Mouse (Mus musculus) liver, adult 2 months (tissue): ENCODE data around the gene St8sia1. TPM values are rescaled to one million over a fixed set of nuclear protein-coding genes. Genes with fewer than 3 reads are reported as not detected.

Source experiments
- DNase-seq: peaks from one replicate; pipeline ENCODE4 v3.0.0-alpha.2; 2011; ENCODE audit warnings: low read depth, low spot score; ENCODE audit errors: extremely low read depth
- H3K27ac ChIP-seq: fragments of 200-500 bp; replicated peaks from 2 replicates; pipeline ENCODE4 v1.5.1; 2012; ENCODE audit warnings: low read depth, mild to moderate bottlenecking, control low read depth, inconsistent platforms, low read length; ENCODE audit not compliant: insufficient read depth
- H3K27me3 ChIP-seq: fragments of 200-500 bp; 2 replicates; pipeline ENCODE4 v1.6.1; 2012; ENCODE audit warnings: mild to moderate bottlenecking, moderate library complexity, low read length, inconsistent platforms; ENCODE audit not compliant: control insufficient read depth, insufficient read depth
- H3K36me3 ChIP-seq: fragments of 200-500 bp; 2 replicates; pipeline ENCODE4 v1.6.1; 2012; ENCODE audit warnings: low read length, inconsistent platforms; ENCODE audit not compliant: control insufficient read depth, insufficient read depth
- H3K4me1 ChIP-seq: fragments of 200-500 bp; 2 replicates; pipeline ENCODE4 v1.6.1; 2011; ENCODE audit warnings: low read length; ENCODE audit not compliant: control insufficient read depth, insufficient read depth
- H3K4me3 ChIP-seq: fragments of 200-500 bp; 2 replicates; pipeline ENCODE4 v1.5.1; 2011; ENCODE audit warnings: low read depth, mild to moderate bottlenecking, control low read depth, low read length, moderate library complexity; ENCODE audit not compliant: insufficient read depth
- H3K79me2 ChIP-seq: fragments of 200-500 bp; 2 replicates; pipeline ENCODE4 v1.6.1; 2012; ENCODE audit warnings: inconsistent platforms, mild to moderate bottlenecking, low read length, moderate library complexity; ENCODE audit not compliant: control insufficient read depth, insufficient read depth
- H3K9ac ChIP-seq: fragments of 200-500 bp; 2 replicates; pipeline ENCODE4 v1.6.1; 2012; ENCODE audit warnings: low read depth, mild to moderate bottlenecking, control low read depth, inconsistent platforms, low read length
- CTCF ChIP-seq: fragments of 200-500 bp; IDR thresholded peaks from 2 replicates; pipeline ENCODE4 v1.5.1; 2011; ENCODE audit warnings: low read depth, low read length, control low read depth
- POLR2A ChIP-seq: fragments of 200-500 bp; IDR thresholded peaks from 2 replicates; pipeline ENCODE4 v1.6.1; 2011; ENCODE audit warnings: low read length, control low read depth; ENCODE audit not compliant: insufficient read depth; ENCODE audit errors: extremely low read depth
- WGBS: fragments of 180-500 bp; shearing (Covaris S2); methylation state at CpG from one replicate; pipeline ENCODE4 v1.1.7; 2018; 5-methylcytosine and 5-hydroxymethylcytosine counted together
- polyA plus RNA-seq: library from polyadenylated mRNA; depleted of rRNA; stranded (reverse); fragments of >200 nt; gene quantifications from 2 replicates; pipeline ENCODE4 v1.2.3, GENCODE M21; 2012
- total RNA-seq: library from RNA; depleted of rRNA; stranded (reverse); fragments of >200 nt; gene quantifications from 2 replicates; pipeline ENCODE4 v1.2.3, GENCODE M21; 2014

St8sia1 gene
- total and polyA plus RNA-seq, 2 experiments, result under 0.01 to 0.01 TPM

DNA sequence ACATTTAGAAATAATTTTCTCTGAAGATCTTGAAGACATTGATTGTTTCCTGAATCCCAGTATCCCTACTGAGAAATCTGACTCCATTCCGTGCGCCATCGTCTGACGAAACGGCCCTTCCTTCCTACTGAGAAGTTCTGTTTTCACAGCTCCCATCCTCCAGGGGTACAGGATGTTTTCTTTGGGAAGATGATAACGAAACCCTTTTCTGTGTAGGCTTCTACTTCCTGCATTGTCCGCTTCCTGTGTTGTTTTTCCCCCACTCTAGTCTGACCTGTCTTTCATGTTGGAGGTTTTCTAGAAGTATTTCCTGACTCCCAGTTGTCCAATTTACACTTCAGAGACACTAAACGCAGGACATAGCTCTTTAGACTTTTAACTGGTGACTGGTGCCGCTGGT, 32.1 kb downstream of the St8sia1 start:
- H3K4me3 ChIP-seq, result no peak overlapping the region
- no peak overlapping the region for H3K9ac ChIP-seq
- no peaks in the 10 kb centered on the region for H3K79me2 ChIP-seq
- no peaks in the 10 kb centered on the region for H3K36me3 ChIP-seq
- TF ChIP-seq CTCF (no peak), POLR2A (no peak)
- 65% methylated on average over 9 of the region's 9 CpGs for WGBS
- no peak overlapping the region for H3K27ac ChIP-seq
- DNase-seq, result no peak
- no peaks in the 10 kb centered on the region for H3K4me1 ChIP-seq
- H3K27me3 ChIP-seq, result no peaks in the 10 kb centered on the region

DNA sequence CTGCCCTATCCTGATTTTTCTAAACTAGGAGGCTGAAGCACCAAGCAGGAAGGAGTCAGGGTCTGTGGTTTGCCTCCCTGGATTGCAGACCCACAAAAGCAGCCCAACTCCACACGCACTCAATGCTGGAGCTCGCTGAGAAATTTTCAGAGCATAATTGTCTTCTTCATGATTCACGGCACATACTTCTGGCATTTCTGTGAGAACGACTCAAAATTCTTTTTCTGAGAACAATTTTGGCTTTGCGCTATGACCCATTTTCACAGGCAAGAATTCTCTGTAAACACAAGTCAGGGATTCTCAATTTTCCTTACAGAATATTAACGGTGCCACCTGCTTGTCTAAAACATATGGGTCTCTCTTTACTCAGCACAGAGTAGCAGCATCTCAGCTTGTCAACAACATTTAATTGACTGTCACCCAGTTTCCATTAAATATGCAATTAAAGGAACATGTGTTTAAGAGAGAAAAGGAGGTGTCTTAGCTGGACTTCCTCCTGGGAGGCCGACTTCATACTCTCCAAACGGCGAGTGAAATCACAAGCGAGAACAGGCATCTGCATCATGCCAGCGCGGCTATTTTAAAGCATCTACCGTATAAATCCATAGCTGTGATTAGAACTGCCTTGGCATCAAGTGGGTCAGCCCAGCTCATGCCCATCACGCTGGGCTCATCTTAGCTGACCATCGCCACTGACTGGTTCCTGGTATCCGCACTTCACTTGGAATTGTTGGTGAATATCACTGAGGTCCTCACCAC, 35.5 kb downstream of the St8sia1 start:
- no peak for TF ChIP-seq POLR2A
- no peak for TF ChIP-seq CTCF
- no peaks in the 10 kb centered on the region for H3K27me3 ChIP-seq

DNA sequence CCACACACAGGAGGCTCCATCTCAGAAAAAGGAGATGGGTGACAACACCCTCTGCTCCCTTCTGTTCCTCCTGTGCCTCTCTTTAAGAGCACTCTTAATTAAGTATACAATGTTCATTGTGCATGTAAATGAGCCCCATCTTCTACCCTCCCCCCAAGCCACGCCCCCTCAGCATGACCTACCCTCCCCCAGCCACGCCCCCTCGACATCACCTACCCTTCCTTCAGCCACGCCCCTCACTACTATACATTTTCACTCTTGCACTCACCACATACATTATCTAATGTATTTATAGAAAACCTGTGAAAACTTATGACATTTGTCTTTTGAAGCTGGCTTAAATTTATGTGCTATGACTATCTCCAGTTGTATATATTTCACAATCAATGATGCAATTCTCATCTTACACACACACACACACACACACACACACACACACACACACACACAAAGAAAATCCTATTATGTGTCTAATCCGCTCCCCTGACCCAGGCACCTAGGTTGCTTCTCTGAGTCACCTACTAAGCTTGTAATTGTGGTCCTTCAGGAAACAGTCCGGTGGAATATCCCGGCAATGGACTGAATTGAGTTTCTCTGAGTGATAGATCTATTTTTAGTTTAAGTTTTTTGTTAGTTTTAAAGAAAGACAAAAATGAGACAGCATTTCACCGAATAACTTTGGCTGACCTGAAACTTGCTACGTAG, 37.2 kb downstream of the St8sia1 start:
- no peak for DNase-seq
- Histone ChIP-seq H3K9ac (no peak overlapping the region), H3K27me3 (no peaks in the 10 kb centered on the region), H3K36me3 (no peaks in the 10 kb centered on the region), H3K79me2 (no peaks in the 10 kb centered on the region), H3K4me1 (no peaks in the 10 kb centered on the region), H3K27ac (no peak overlapping the region), H3K4me3 (no peak overlapping the region)
- 89% methylated on average over 9 of the region's 9 CpGs for WGBS
- TF ChIP-seq POLR2A, result no peak
- no peak for TF ChIP-seq CTCF

More for the DNA sequence above, 35.5 kb downstream of the St8sia1 start:
- 94% methylated on average over 16 of the region's 16 CpGs for WGBS
- DNase-seq, result no peak
- H3K9ac ChIP-seq, result no peak overlapping the region
- H3K27ac ChIP-seq, result no peak overlapping the region
- no peak overlapping the region for H3K4me3 ChIP-seq
- H3K79me2 ChIP-seq, result no peaks in the 10 kb centered on the region
- no peaks in the 10 kb centered on the region for H3K36me3 ChIP-seq
- H3K4me1 ChIP-seq, result no peaks in the 10 kb centered on the region

DNA sequence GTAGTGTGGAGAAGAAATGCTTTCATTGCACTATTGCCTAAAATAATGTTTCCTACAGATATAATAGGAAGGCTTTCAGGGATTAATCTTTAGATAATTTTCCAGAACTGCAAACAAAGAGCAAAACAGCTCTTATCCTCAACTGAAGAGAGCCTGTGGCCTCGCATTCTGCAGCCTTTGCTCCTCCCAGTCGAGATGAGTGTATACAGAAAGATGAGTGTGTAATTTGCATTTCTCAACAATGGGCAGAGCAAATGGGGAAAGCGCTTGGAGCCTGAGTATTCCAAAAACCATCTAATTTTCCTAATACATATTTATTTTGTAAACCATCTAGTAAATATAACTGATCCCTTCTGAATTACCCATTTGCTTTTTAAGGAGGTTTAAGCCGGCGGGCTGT, 38.3 kb downstream of the St8sia1 start:
- no peak overlapping the region for H3K4me3 ChIP-seq
- no peak overlapping the region for H3K27ac ChIP-seq
- H3K79me2 ChIP-seq, result no peaks in the 10 kb centered on the region
- WGBS, result 92% methylated on average over 5 of the region's 5 CpGs
- no peak for DNase-seq
- no peak overlapping the region for H3K9ac ChIP-seq
- H3K27me3 ChIP-seq, result no peaks in the 10 kb centered on the region
- no peaks in the 10 kb centered on the region for H3K4me1 ChIP-seq
- H3K36me3 ChIP-seq, result no peaks in the 10 kb centered on the region
- no peak for TF ChIP-seq POLR2A
- no peak for TF ChIP-seq CTCF

DNA sequence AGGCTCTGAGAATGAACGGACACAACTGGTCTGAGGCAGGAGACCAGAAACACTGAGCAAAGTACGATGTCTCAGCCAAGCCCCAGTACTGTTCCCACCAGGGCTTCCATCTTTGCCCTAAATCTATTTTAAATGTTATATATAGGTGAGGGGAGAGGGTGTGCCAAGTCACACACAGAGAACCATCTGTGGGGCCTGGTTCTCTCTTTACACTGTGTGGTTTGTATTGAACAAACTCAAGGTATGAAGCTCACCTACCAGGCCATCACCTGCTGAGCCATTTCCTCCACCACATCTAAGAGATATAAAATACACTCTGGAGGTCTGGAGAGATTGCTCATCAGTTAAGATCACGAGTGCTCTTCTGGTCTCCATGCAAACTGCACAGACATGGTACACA, 38.9 kb downstream of the St8sia1 start:
- no peaks in the 10 kb centered on the region for H3K4me1 ChIP-seq
- H3K4me3 ChIP-seq, result no peak overlapping the region
- H3K36me3 ChIP-seq, result no peaks in the 10 kb centered on the region
- TF ChIP-seq CTCF, result no peak
- TF ChIP-seq POLR2A, result no peak
- H3K79me2 ChIP-seq, result no peaks in the 10 kb centered on the region
- 94% methylated on average over 3 of the region's 3 CpGs for WGBS
- H3K9ac ChIP-seq, result no peak overlapping the region
- H3K27me3 ChIP-seq, result no peaks in the 10 kb centered on the region
- no peak overlapping the region for H3K27ac ChIP-seq
- DNase-seq, result no peak

DNA sequence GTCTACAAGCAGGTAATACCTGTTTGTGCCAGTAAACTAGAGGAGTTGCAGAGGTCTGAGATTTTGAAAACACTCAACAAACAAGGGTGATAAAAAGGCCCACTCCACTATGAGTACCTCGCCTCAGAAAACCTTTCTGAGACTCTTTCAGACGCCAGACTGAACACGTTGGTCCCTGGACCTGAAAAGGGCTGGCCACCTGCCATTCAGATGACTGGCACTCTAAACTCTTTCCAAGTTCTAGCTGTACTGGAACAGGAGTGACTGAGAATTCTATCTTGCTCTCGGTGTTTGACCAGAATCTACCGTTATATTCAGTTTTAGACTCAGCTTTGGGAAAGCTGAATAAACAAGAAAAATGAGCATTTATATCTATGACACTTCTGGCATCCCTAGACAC, 43.4 kb downstream of the St8sia1 start:
- DNase-seq, result peak; percentile 26
- no peaks in the 10 kb centered on the region for H3K79me2 ChIP-seq
- H3K36me3 ChIP-seq, result no peaks in the 10 kb centered on the region
- H3K4me1 ChIP-seq, result no peaks in the 10 kb centered on the region
- H3K4me3 ChIP-seq, result no peak overlapping the region
- WGBS, result 64% methylated on average over 5 of the region's 5 CpGs
- H3K27ac ChIP-seq, result no peak overlapping the region
- H3K9ac ChIP-seq, result no peak overlapping the region
- TF ChIP-seq POLR2A, result no peak
- TF ChIP-seq CTCF, result no peak
- H3K27me3 ChIP-seq, result no peaks in the 10 kb centered on the region
